Mouse (Mus musculus) liver, postnatal 0 days (tissue): ENCODE measurements at regions not wholly inside any gene's neighbourhood (a gene's known extent, or its start where the extent isn't known, plus 50 kb on each side); places are given as distances from the start of the nearest gene placed in this dataset.

Source experiments
- CTCF ChIP-seq: sonication (generic); IDR thresholded peaks from 2 replicates; pipeline ENCODE4 v1.5.1; 2016; ENCODE audit warnings: antibody characterized with exemption, low read depth
- EP300 ChIP-seq: IDR thresholded peaks from 2 replicates; pipeline ENCODE4 v1.6.1; 2016; ENCODE audit warnings: antibody characterized with exemption, low read depth, mild to moderate bottlenecking

GRCm38 (mm10) chr3:70288590-70289388, 281.4 kb downstream of the Otol1 start:
- TF ChIP-seq CTCF: no peak
- TF ChIP-seq EP300: no peak
